Mouse (Mus musculus) yolk sac, embryonic 10.5 days (tissue): ENCODE measurements around the gene Hist1h4c.
A peak's percentile ranks its signal among the peaks of the same experiment; 100 is the strongest.
"Not testable (repeated sequence)": the region's sequence is repeated elsewhere in the genome, so short reads cannot be mapped to it uniquely, and the experiment has no call there.

Source experiments
- DNase-seq: peaks from one replicate; pipeline ENCODE4 v3.0.0-alpha.2; 2017; ENCODE audit warnings: low spot score

Hist1h4c gene

GRCm38 (mm10) chr13:23729192-23729525, 30.9 kb upstream of the Hist1h4c start:
- no peak for DNase-seq

- DNase-seq = no peak
These were observed 30.4 kb upstream of the Hist1h4c start for GRCm38 (mm10) chr13:23728472-23729191.

GRCm38 (mm10) chr13:23725213-23725612, 27.0 kb upstream of the Hist1h4c start:
- DNase-seq = no peak

GRCm38 (mm10) chr13:23724239-23724638, 26.0 kb upstream of the Hist1h4c start:
- DNase-seq = no peak

- not testable (repeated sequence) for DNase-seq
These were observed 19.5 kb upstream of the Hist1h4c start for GRCm38 (mm10) chr13:23717593-23718245.

- no peak for DNase-seq
These were observed 18.9 kb upstream of the Hist1h4c start for GRCm38 (mm10) chr13:23717176-23717575.

GRCm38 (mm10) chr13:23716261-23717042, 18.2 kb upstream of the Hist1h4c start:
- no peak for DNase-seq

- peak; percentile 47 for DNase-seq
These were observed 12.3 kb upstream of the Hist1h4c start, which contains the start of gene Hfe for GRCm38 (mm10) chr13:23710374-23711089. TSS of gene Hfe (minus strand) at chr13:23710854.

- DNase-seq = no peak
These were observed 11.6 kb upstream of the Hist1h4c start for GRCm38 (mm10) chr13:23709714-23710373.

- no peak for DNase-seq
These were observed 10.4 kb upstream of the Hist1h4c start for GRCm38 (mm10) chr13:23708654-23709053.

- no peak for DNase-seq
These were observed 9.8 kb upstream of the Hist1h4c start for GRCm38 (mm10) chr13:23708041-23708440.

GRCm38 (mm10) chr13:23706771-23707170, 8.5 kb upstream of the Hist1h4c start:
- no peak for DNase-seq

- DNase-seq = no peak
These were observed 7.6 kb upstream of the Hist1h4c start for GRCm38 (mm10) chr13:23705751-23706356.

GRCm38 (mm10) chr13:23702801-23703200, 4.5 kb upstream of the Hist1h4c start:
- not testable (repeated sequence) for DNase-seq

- DNase-seq = no peak
These were observed 4.0 kb upstream of the Hist1h4c start for GRCm38 (mm10) chr13:23702220-23702619.

GRCm38 (mm10) chr13:23700786-23701520, 2.7 kb upstream of the Hist1h4c start:
- DNase-seq = peak; percentile 76

- no peak for DNase-seq
These were observed 1.5 kb upstream of the Hist1h4c start for GRCm38 (mm10) chr13:23699767-23700166.

GRCm38 (mm10) chr13:23698996-23699395, 742 bp upstream of the Hist1h4c start:
- DNase-seq = peak; percentile 1

- peak; percentile 73 for DNase-seq
These were observed 559 bp downstream of the Hist1h4c start for GRCm38 (mm10) chr13:23697491-23698299.

- DNase-seq = peak; percentile 16
These were observed 2.2 kb downstream of the Hist1h4c start for GRCm38 (mm10) chr13:23696061-23696474.
